Mouse (Mus musculus): ENCODE data around the gene Jund.

- TF ChIP-seq CTCF (IDR thresholded peaks at IDR 0.05), result peak; percentile 88
- TF ChIP-seq EP300 (IDR thresholded peaks at IDR 0.05), result peak; percentile 42; the same call in 1 of the 2 replicates
Measured at GRCm38 (mm10) chr8:70700555-70700922, 1.8 kb downstream of the Jund start.
